Mouse (Mus musculus): ENCODE measurements around the gene Hadha.

- TF ChIP-seq CTCF (IDR thresholded peaks at IDR 0.05; ENCODE audit: insufficient read depth, low read length): no peak
- no peak for TF ChIP-seq POLR2A (IDR thresholded peaks at IDR 0.05; ENCODE audit: borderline replicate concordance, extremely low read depth, low read depth, low read length)
Observed at GRCm38 (mm10) chr5:30192452-30192851, 37.5 kb upstream of the Hadha start.

All from lung, adult 2 months (tissue).